Mouse (Mus musculus): Measurements from ENCODE around the gene Rprd2. TPM values are rescaled to one million over a fixed set of nuclear protein-coding genes. Genes with fewer than 3 reads are reported as not detected.

Rprd2 gene
- total RNA-seq, 2 experiments from 2014 or later = 17.5 to 56.0 TPM

GRCm38 (mm10) chr3:95752935-95753334, 65.7 kb downstream of the Rprd2 start:
- no peak for ATAC-seq (replicated peaks; ENCODE audit: poor library complexity, severe bottlenecking)

GRCm38 (mm10) chr3:95740406-95740805, 78.3 kb downstream of the Rprd2 start:
- ATAC-seq (replicated peaks; ENCODE audit: poor library complexity, severe bottlenecking) = peak; percentile 73

DNA sequence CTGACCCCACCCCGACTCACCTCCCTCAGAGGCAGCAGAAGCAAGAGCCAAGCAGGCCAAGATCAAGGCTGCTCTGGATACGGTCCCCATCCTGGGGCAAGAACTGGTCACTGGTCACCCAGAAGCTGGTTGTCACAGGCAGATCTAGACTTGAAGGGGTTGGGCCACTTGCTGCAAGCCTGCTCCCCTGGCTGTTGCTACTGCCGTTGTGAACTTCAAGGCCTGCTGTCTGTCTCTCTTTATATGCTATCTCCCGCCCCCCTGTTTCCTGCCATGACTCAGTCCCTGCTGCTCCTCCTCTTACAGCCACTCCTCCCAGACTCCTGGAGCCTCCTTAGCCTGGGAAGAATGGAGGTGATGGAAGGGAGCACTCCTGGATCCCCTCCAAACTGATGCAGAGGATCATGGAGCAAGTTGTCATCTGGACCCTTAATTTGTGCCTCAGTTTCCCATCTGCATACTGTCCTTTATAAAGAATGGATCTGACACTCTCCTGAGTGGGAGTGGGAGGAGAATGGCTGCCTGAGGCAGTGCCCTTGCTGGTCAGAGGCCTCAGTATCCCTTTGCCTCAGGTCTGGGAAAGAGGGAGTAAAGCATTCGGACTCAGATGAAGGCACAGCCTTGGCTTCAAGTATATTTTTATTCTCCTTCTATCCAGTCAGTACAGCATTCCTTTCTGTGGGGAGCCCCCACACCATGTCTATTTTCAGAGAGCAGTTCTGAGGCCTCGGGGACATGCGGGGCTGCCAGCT, 79.1 kb downstream of the Rprd2 start, which contains the start of gene Ecm1:
TSS of gene Ecm1 (minus strand) at position 217 of the 752 bp plus-strand sequence.
- ATAC-seq (replicated peaks; ENCODE audit: poor library complexity, severe bottlenecking) = peak; percentile 30; the same call in 1 of the 2 replicates

GRCm38 (mm10) chr3:95735071-95735670, 83.5 kb downstream of the Rprd2 start:
- no peak for ATAC-seq (replicated peaks; ENCODE audit: poor library complexity, severe bottlenecking)

DNA sequence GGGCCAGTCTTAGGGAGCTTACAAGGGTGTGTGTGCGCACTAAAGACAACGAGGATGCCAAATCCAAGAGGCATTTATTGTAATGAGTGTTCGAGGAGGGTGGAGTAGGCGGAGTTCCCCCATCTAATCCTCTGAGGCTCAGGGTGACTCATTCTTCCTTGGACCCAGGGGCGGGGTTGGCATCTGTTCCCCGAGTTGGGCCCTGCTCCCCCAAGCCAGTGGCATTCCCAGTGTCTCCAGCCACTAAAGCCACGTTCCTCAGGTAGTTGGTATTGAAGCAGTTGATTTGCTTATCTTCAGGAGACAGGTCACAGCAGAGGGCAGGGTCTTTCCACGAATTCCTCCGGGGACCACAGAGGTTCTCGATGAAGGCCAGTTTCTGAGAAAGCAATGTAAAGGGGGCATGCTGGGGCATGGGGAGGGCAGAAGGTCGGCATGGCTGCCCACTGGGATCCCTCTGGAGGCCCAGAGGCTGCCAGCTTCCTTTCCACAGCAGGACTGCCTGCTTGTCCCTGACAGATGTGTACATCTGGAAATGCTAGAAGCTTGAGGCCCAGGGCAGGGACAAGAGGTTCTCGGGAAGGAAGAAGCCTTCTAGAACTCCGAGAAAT, 84.5 kb downstream of the Rprd2 start:
- ATAC-seq (replicated peaks; ENCODE audit: poor library complexity, severe bottlenecking) = no peak

- ATAC-seq (replicated peaks; ENCODE audit: poor library complexity, severe bottlenecking) = peak; percentile 52
Measured at GRCm38 (mm10) chr3:95732744-95733521, 85.7 kb downstream of the Rprd2 start.

DNA sequence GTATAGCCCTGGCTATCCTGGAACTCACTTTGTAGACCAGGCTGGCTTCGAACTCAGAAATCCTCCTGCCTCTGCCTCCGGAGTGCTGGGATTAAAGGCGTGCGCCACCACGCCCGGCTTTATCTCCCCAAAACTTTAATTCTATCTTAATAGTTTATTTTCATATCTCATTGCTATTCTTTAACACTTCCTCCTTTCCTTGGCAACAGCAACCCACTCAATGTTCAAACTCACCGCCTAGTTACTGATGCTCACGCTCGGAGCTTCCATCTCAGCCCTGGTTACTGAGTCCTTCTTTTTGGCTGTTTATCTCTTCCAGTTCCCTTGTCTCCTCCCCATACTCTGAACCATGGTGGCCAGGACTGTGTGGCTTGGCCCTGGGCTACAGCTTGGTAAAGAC, 86.4 kb downstream of the Rprd2 start:
- no peak; the same call in 1 of the 2 replicates for ATAC-seq (replicated peaks; ENCODE audit: poor library complexity, severe bottlenecking)

DNA sequence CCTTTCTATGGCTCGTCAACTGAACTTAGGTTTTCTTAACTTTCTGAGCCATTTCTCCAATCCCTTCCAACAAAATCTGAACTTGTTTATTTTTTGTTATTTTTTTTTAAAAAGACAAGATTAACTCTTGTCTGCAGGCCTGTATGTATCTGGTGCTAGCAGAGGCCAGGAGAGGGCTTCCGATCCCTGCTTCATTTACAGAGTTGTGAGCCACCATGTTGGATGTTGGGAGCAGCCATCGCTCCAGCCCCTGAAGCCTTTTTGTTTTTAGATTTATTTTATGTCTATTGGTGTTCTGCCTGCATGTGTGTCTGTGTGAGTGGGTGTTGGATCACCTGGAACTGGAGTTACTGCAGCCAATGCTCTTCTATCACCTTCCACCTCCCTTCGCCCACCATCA, 86.9 kb downstream of the Rprd2 start:
- ATAC-seq (replicated peaks; ENCODE audit: poor library complexity, severe bottlenecking) = no peak

- ATAC-seq (replicated peaks; ENCODE audit: poor library complexity, severe bottlenecking) = no peak
Measured at GRCm38 (mm10) chr3:95730431-95730830, 88.2 kb downstream of the Rprd2 start.

DNA sequence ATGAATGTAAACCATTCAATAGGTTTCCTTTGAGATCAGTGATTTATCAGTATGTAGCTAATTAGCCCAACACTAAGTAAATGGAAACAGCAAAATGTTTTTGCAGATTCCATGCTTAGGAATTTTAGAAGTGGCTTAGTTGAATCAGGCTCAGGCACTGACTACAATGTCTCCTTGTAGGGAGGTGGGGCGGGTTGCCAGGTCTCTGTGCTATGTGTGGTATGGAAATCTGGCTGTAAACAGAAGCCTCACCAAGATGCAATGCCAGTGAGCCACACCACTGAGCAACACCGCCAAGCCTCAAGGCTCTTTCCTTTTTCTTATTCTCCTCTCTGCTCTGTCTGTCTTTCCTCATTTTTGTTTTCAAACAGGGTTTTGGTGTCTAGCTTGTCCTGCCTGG, 89.8 kb downstream of the Rprd2 start:
- ATAC-seq (replicated peaks; ENCODE audit: poor library complexity, severe bottlenecking) = no peak

DNA sequence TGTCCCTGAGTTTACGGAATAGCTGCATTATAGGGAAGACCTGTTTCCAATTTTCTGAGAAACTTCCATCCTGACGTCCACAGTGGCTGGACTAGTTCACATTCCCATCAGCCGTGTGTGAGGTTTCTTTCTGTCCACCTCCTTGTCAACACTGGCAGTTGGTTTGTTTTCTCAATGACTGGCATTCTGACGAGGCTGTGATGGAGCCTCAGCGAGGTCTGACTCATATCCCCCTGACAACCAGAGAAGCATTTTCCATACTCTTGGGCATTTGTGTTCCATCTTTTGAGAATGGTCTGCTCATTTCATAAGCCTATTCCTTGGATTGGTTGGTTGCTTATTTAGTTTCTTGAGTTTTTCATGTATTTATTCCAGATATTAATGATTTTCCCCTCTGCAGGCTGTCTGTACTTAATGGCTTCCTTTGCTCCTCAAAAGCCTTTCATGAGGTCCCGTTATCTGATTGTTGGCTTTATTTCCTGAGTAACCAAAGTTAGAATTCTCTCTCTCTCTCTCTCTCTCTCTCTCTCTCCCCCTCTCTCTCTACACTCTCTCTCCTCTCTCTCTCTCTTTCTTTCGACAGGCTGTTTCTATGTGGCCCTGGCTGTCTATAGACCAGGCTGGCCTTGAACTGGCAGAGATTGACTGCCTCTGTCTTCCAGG, 91.8 kb downstream of the Rprd2 start:
- ATAC-seq (replicated peaks; ENCODE audit: poor library complexity, severe bottlenecking) = no peak

- ATAC-seq (replicated peaks; ENCODE audit: poor library complexity, severe bottlenecking) = no peak
Measured at GRCm38 (mm10) chr3:95725863-95726262, 92.8 kb downstream of the Rprd2 start.

DNA sequence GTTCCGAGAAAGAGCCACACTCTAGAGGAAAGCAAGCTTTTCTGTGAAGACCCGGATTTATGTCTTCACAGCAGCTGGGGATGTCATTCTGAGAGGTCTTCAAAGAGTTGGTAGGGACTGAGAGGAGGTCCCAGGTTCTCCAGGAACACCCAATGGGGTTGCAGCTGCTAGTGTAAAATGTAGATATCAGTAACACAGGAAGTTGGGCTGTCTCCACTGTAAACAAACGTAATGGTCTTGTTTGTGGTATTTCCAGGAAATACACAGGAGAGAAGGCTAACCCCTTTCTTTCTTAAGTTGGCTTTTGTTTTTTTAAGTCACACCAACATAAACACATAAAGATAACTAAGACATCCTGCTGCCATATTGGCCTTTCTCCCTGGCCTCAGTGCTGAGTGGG, 96.3 kb downstream of the Rprd2 start:
- no peak for ATAC-seq (replicated peaks; ENCODE audit: poor library complexity, severe bottlenecking)

- ATAC-seq (replicated peaks; ENCODE audit: poor library complexity, severe bottlenecking) = no peak
Measured at GRCm38 (mm10) chr3:95718153-95718552, 100.5 kb downstream of the Rprd2 start.

GRCm38 (mm10) chr3:95716075-95716474, 102.6 kb downstream of the Rprd2 start:
- ATAC-seq (replicated peaks; ENCODE audit: poor library complexity, severe bottlenecking) = no peak

Other genes starting within 250 kb of the Rprd2 start
- 32.6 and 41.0 TPM in 2 replicates for gene Golph3l, start 229.9 kb downstream of the Rprd2 start, total RNA-seq (2014; fragmentation: Nextera tagmentation)
- 48.4 and 54.8 TPM in 2 replicates for gene Golph3l, start 229.9 kb downstream of the Rprd2 start, total RNA-seq (2017)
- 44.2 and 44.3 TPM in 2 replicates for gene Ensa, start 193.9 kb downstream of the Rprd2 start, total RNA-seq (2014; fragmentation: Nextera tagmentation)
- 47.7 and 63.0 TPM in 2 replicates for gene Ensa, start 193.9 kb downstream of the Rprd2 start, total RNA-seq (2017)
- 88.5 and 94.4 TPM in 2 replicates for gene Mcl1, start 160.1 kb downstream of the Rprd2 start, total RNA-seq (2014; fragmentation: Nextera tagmentation)
- gene Mcl1, start 160.1 kb downstream of the Rprd2 start, total RNA-seq (2017) = 123 and 124 TPM in 2 replicates
- gene Adamtsl4, start 130.9 kb downstream of the Rprd2 start, total RNA-seq (2014; fragmentation: Nextera tagmentation) = 0.23 and 1.4 TPM in 2 replicates
- gene Adamtsl4, start 130.9 kb downstream of the Rprd2 start, total RNA-seq (2017) = 0.17 TPM in 1 of 2 replicates, not detected in the other
- gene Ecm1, start 79.3 kb downstream of the Rprd2 start, total RNA-seq (2014; fragmentation: Nextera tagmentation) = 5.6 and 10.4 TPM in 2 replicates
- 0.30 TPM in 1 of 2 replicates, not detected in the other for gene Ecm1, start 79.3 kb downstream of the Rprd2 start, total RNA-seq (2017)
- gene Tars2, start 58.7 kb downstream of the Rprd2 start, total RNA-seq (2014; fragmentation: Nextera tagmentation) = 63.0 and 69.1 TPM in 2 replicates
- gene Tars2, start 58.7 kb downstream of the Rprd2 start, total RNA-seq (2017) = 47.6 and 53.2 TPM in 2 replicates
- 49.6 and 60.8 TPM in 2 replicates for gene Prpf3, start 37.0 kb upstream of the Rprd2 start, total RNA-seq (2014; fragmentation: Nextera tagmentation)
- gene Prpf3, start 37.0 kb upstream of the Rprd2 start, total RNA-seq (2017) = 35.9 and 45.7 TPM in 2 replicates
- gene Mrps21, start 52.7 kb upstream of the Rprd2 start, total RNA-seq (2014; fragmentation: Nextera tagmentation) = 186 and 187 TPM in 2 replicates
- gene Mrps21, start 52.7 kb upstream of the Rprd2 start, total RNA-seq (2017) = 342 and 431 TPM in 2 replicates
- 2.6 and 4.6 TPM in 2 replicates for gene Ciart, start 63.4 kb upstream of the Rprd2 start, total RNA-seq (2014; fragmentation: Nextera tagmentation)
- gene Ciart, start 63.4 kb upstream of the Rprd2 start, total RNA-seq (2017) = 0.90 and 4.0 TPM in 2 replicates
- gene BC028528, start 73.1 kb upstream of the Rprd2 start, total RNA-seq (2014; fragmentation: Nextera tagmentation) = 36.7 and 51.1 TPM in 2 replicates
- gene BC028528, start 73.1 kb upstream of the Rprd2 start, total RNA-seq (2017) = 57.2 and 65.2 TPM in 2 replicates
- gene Aph1a, start 75.1 kb upstream of the Rprd2 start, total RNA-seq (2014; fragmentation: Nextera tagmentation) = 67.0 and 69.0 TPM in 2 replicates
- 31.8 and 42.8 TPM in 2 replicates for gene Aph1a, start 75.1 kb upstream of the Rprd2 start, total RNA-seq (2017)
- gene Car14, start 85.8 kb upstream of the Rprd2 start, total RNA-seq (2014; fragmentation: Nextera tagmentation) = not detected in 2 replicates
- gene Car14, start 85.8 kb upstream of the Rprd2 start, total RNA-seq (2017) = not detected in 2 replicates
- 159 and 191 TPM in 2 replicates for gene Anp32e, start 110.4 kb upstream of the Rprd2 start, total RNA-seq (2014; fragmentation: Nextera tagmentation)
- 445 and 523 TPM in 2 replicates for gene Anp32e, start 110.4 kb upstream of the Rprd2 start, total RNA-seq (2017)
- 45.7 and 59.7 TPM in 2 replicates for gene Plekho1, start 177.1 kb upstream of the Rprd2 start, total RNA-seq (2014; fragmentation: Nextera tagmentation)
- 30.2 and 31.3 TPM in 2 replicates for gene Plekho1, start 177.1 kb upstream of the Rprd2 start, total RNA-seq (2017)
- gene Vps45, start 239.6 kb upstream of the Rprd2 start, total RNA-seq (2014; fragmentation: Nextera tagmentation) = 16.8 and 56.2 TPM in 2 replicates
- gene Vps45, start 239.6 kb upstream of the Rprd2 start, total RNA-seq (2017) = 13.1 and 13.6 TPM in 2 replicates

Measured in granulocyte monocyte progenitor cell, adult 5-6 weeks (primary cell).